ENCODE assay signal across 20 mouse cellular contexts in the genomic region with DNA sequence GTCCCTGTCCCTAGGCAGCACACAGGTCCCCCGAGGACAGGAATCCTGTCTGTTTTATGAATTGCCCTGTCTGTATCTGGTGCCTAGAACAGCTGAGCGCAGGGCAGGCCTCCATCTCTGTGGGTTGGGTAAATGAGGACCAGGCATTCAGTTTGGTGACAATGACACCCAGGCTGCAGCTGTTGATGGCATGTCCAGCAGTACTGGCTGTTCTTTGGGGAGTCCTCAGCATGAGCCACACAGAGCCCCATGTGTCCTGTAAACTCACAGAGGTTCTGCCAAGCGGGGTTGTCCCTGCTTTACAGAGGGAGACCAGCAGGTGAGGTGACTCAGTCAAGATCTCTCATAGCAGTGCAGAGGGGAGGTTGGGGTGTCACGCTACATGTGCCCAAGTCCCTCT. TPM values are rescaled to one million over a fixed set of nuclear protein-coding genes. Genes with fewer than 3 reads are reported as not detected.
DNase-seq lines count a peak whose midpoint lies in the region; ATAC-seq lines count a peak whose summit lies in the region.
"Had no signal": no experiment of that assay in that cellular context is flagged by ENCODE, and none has a peak within 500 bp of the region (broad histone marks: within the 10 kb centered on the region; RNA-seq: fewer than 3 reads in every experiment).

No protein-coding gene starts in this region.

- ATAC-seq in hindbrain, embryonic 16.5 days = no peak
- 0 out of 2 replicates have a peak, but pooled peaks have one; percentile 4 for ATAC-seq in neural tube, embryonic 11.5 days (ENCODE audit: insufficient read depth, low FRiP score, low TSS enrichment)
- ATAC-seq in neural tube, embryonic 14.5 days (ENCODE audit: low read depth) = peak; percentile 15; the same call in 1 of the 2 replicates
- ATAC-seq: CD4-positive, CD25-positive, alpha-beta regulatory T cell, adult 4 months; intestine, postnatal 0 days had no signal

- H3K36me3 ChIP-seq in hindbrain, embryonic 10.5 days = no peaks in the 10 kb centered on the region
- no peaks in the 10 kb centered on the region for H3K36me3 ChIP-seq in hindbrain, embryonic 16.5 days (ENCODE audit: control insufficient read depth, insufficient read depth, low read length)
- H3K36me3 ChIP-seq in neural tube, embryonic 11.5 days (ENCODE audit: control insufficient read depth, insufficient read depth, low read length) = no peaks in the 10 kb centered on the region
- H3K36me3 ChIP-seq in limb, embryonic 10.5 days = no peaks in the 10 kb centered on the region
- no peaks in the 10 kb centered on the region for H3K36me3 ChIP-seq in neural tube, embryonic 14.5 days (ENCODE audit: control insufficient read depth, insufficient read depth, low read length)
- H3K36me3 ChIP-seq: embryonic facial prominence, embryonic 12.5 days; heart, embryonic 13.5 days had no signal

- DNase-seq in hindbrain, embryonic 10.5 days (ENCODE audit: low spot score) = no peak
- peak; percentile 56 for DNase-seq in neural tube, embryonic 11.5 days (ENCODE audit: low spot score)
- DNase-seq in neural tube, embryonic 10.5 days (ENCODE audit: extremely low spot score, low spot score) = no peak
- DNase-seq in limb, embryonic 10.5 days (ENCODE audit: low spot score) = no peak
- no peak for DNase-seq in left cerebral cortex, postnatal 36 days (ENCODE audit: low spot score in 2 of 2)
- DNase-seq in kidney, adult 9 months = no peak
- DNase-seq: cerebellum, adult 18-20 months; gastrocnemius, postnatal 14 days; heart, adult 18-20 months; heart, postnatal 14 days; kidney, postnatal 4 days; right cerebral cortex, adult 18-20 months had no signal

- H3K4me3 ChIP-seq in hindbrain, embryonic 10.5 days = no peak overlapping the region
- H3K4me3 ChIP-seq in hindbrain, embryonic 16.5 days (ENCODE audit: low read length) = no peak overlapping the region
- no peak overlapping the region for H3K4me3 ChIP-seq in neural tube, embryonic 11.5 days (ENCODE audit: low read depth, low read length)
- H3K4me3 ChIP-seq in limb, embryonic 10.5 days = no peak overlapping the region
- H3K4me3 ChIP-seq in neural tube, embryonic 14.5 days (ENCODE audit: low read depth, low read length) = no peak overlapping the region
- H3K4me3 ChIP-seq: embryonic facial prominence, embryonic 12.5 days; forebrain, embryonic 13.5 days; heart, embryonic 13.5 days had no signal

- peak overlapping the region; percentile 86 for H3K27ac ChIP-seq in hindbrain, embryonic 10.5 days
- H3K27ac ChIP-seq in hindbrain, embryonic 16.5 days (ENCODE audit: low read depth, low read length) = no peak overlapping the region
- H3K27ac ChIP-seq in neural tube, embryonic 11.5 days (ENCODE audit: low read depth, low read length) = peak overlapping the region; percentile 91
- peak overlapping the region; percentile 11; the same call in 1 of the 2 replicates for H3K27ac ChIP-seq in limb, embryonic 10.5 days
- peak overlapping the region; percentile 66 for H3K27ac ChIP-seq in neural tube, embryonic 14.5 days (ENCODE audit: low read depth, low read length)
- H3K27ac ChIP-seq: embryonic facial prominence, embryonic 12.5 days; forebrain, embryonic 13.5 days; heart, embryonic 13.5 days; macrophage had no signal

- no peak overlapping the region for H3K4me2 ChIP-seq in hindbrain, embryonic 16.5 days (ENCODE audit: low read length)
- H3K4me2 ChIP-seq in neural tube, embryonic 11.5 days (ENCODE audit: low read depth) = no peak overlapping the region
- H3K4me2 ChIP-seq in neural tube, embryonic 14.5 days (ENCODE audit: low read depth, low read length) = no peak overlapping the region
- H3K4me2 ChIP-seq: embryonic facial prominence, embryonic 12.5 days; forebrain, embryonic 13.5 days; heart, embryonic 13.5 days had no signal

- intact Hi-C loops in left cerebral cortex, postnatal 36 days (cut with DNase I) = no loop called here

- H3K9ac ChIP-seq in hindbrain, embryonic 16.5 days (ENCODE audit: low read depth, low read length) = no peak overlapping the region
- no peak overlapping the region for H3K9ac ChIP-seq in neural tube, embryonic 11.5 days (ENCODE audit: low read length)
- H3K9ac ChIP-seq in neural tube, embryonic 14.5 days (replicated peaks; ENCODE audit: low read depth, low read length) = no peak overlapping the region
- H3K9ac ChIP-seq: embryonic facial prominence, embryonic 12.5 days; forebrain, embryonic 13.5 days; heart, embryonic 13.5 days had no signal

- WGBS in hindbrain, embryonic 10.5 days = 87% methylated on average over 4 of the region's 4 CpGs
- 64% methylated on average over 4 of the region's 4 CpGs for WGBS in hindbrain, embryonic 16.5 days
- 75% methylated on average over 4 of the region's 4 CpGs for WGBS in neural tube, embryonic 11.5 days
- 82% methylated on average over 4 of the region's 4 CpGs for WGBS in limb, embryonic 10.5 days
- 44% methylated on average over 4 of the region's 4 CpGs for WGBS in neural tube, embryonic 14.5 days

- peaks cover 17% of the 10 kb centered on the region for H3K27me3 ChIP-seq in hindbrain, embryonic 10.5 days (ENCODE audit: insufficient read depth, poor library complexity, severe bottlenecking)
- no peaks in the 10 kb centered on the region for H3K27me3 ChIP-seq in hindbrain, embryonic 16.5 days (replicated peaks; ENCODE audit: control insufficient read depth, insufficient read depth, low read length)
- H3K27me3 ChIP-seq in neural tube, embryonic 11.5 days (ENCODE audit: control insufficient read depth, insufficient read depth, low read length) = no peaks in the 10 kb centered on the region
- peaks cover 20% of the 10 kb centered on the region for H3K27me3 ChIP-seq in limb, embryonic 10.5 days (ENCODE audit: low read depth, poor library complexity, severe bottlenecking)
- H3K27me3 ChIP-seq in neural tube, embryonic 14.5 days (ENCODE audit: control insufficient read depth, insufficient read depth, low read length) = no peaks in the 10 kb centered on the region

- peaks cover 83% of the 10 kb centered on the region for H3K4me1 ChIP-seq in hindbrain, embryonic 10.5 days (replicated peaks)
- peaks cover 11% of the 10 kb centered on the region for H3K4me1 ChIP-seq in hindbrain, embryonic 16.5 days (ENCODE audit: control insufficient read depth, insufficient read depth, low read depth, low read length)
- H3K4me1 ChIP-seq in neural tube, embryonic 11.5 days (ENCODE audit: control insufficient read depth, insufficient read depth, low read length) = peaks cover 55% of the 10 kb centered on the region
- H3K4me1 ChIP-seq in limb, embryonic 10.5 days = peaks cover 82% of the 10 kb centered on the region
- peaks cover 24% of the 10 kb centered on the region for H3K4me1 ChIP-seq in neural tube, embryonic 14.5 days (ENCODE audit: control insufficient read depth, insufficient read depth, low read length)
- H3K4me1 ChIP-seq: heart, embryonic 13.5 days had no signal

- H3K9me3 ChIP-seq in hindbrain, embryonic 10.5 days = no peaks in the 10 kb centered on the region
- no peaks in the 10 kb centered on the region for H3K9me3 ChIP-seq in hindbrain, embryonic 16.5 days (ENCODE audit: control insufficient read depth, low read length)
- H3K9me3 ChIP-seq in neural tube, embryonic 11.5 days (ENCODE audit: control insufficient read depth, low read length) = no peaks in the 10 kb centered on the region
- no peaks in the 10 kb centered on the region for H3K9me3 ChIP-seq in limb, embryonic 10.5 days (replicated peaks)
- H3K9me3 ChIP-seq in neural tube, embryonic 14.5 days (ENCODE audit: control insufficient read depth, low read length) = no peaks in the 10 kb centered on the region
- H3K9me3 ChIP-seq: embryonic facial prominence, embryonic 12.5 days; forebrain, embryonic 13.5 days; heart, embryonic 13.5 days had no signal

RNA-seq across cellular contexts. Expression of gene Ubiad1, which starts 47.5 kb away (rescaled TPM):
- polyA plus RNA-seq in hindbrain, embryonic 10.5 days (2016; fragmentation: Nextera tagmentation; extraction: Ambion mirVana) = 25.0 and 25.8 TPM in 2 replicates
- polyA plus RNA-seq in hindbrain, embryonic 16.5 days (2015; fragmentation: Nextera tagmentation; extraction: Ambion mirVana) = 19.6 and 20.6 TPM in 2 replicates
- polyA plus RNA-seq in neural tube, embryonic 11.5 days (2014; fragmentation: Nextera tagmentation; extraction: Ambion mirVana) = 17.6 and 19.0 TPM in 2 replicates
- polyA plus RNA-seq in limb, embryonic 10.5 days (2016; fragmentation: Nextera tagmentation; extraction: Ambion mirVana) = 25.9 and 26.4 TPM in 2 replicates
- polyA plus RNA-seq in neural tube, embryonic 14.5 days (2014; fragmentation: Nextera tagmentation; extraction: Ambion mirVana) = 13.3 and 13.4 TPM in 2 replicates
- 1 to 10 TPM; 8.3 to 8.6 TPM for total RNA-seq in left cerebral cortex, postnatal 36 days (2021)

RNA-seq across cellular contexts. Expression of gene Mtor, which starts 51.3 kb away (rescaled TPM):
- 25.1 and 25.3 TPM in 2 replicates for polyA plus RNA-seq in hindbrain, embryonic 10.5 days (2016; fragmentation: Nextera tagmentation; extraction: Ambion mirVana)
- 20.6 and 22.7 TPM in 2 replicates for polyA plus RNA-seq in hindbrain, embryonic 16.5 days (2015; fragmentation: Nextera tagmentation; extraction: Ambion mirVana)
- 34.1 and 36.1 TPM in 2 replicates for polyA plus RNA-seq in neural tube, embryonic 11.5 days (2014; fragmentation: Nextera tagmentation; extraction: Ambion mirVana)
- 20.6 and 22.3 TPM in 2 replicates for polyA plus RNA-seq in limb, embryonic 10.5 days (2016; fragmentation: Nextera tagmentation; extraction: Ambion mirVana)
- 33.0 and 33.7 TPM in 2 replicates for polyA plus RNA-seq in neural tube, embryonic 14.5 days (2014; fragmentation: Nextera tagmentation; extraction: Ambion mirVana)
- total RNA-seq in left cerebral cortex, postnatal 36 days (2021) = 100 to 1,000 TPM in 1 of 2 experiments, 10 to 100 TPM in 1; 91.8 to 100 TPM
